Mouse (Mus musculus) ES-Bruce4 (cell line): ENCODE data around the gene Hist1h2bn.

Experiments used
- EP300 ChIP-seq: IDR thresholded peaks from 2 replicates; pipeline ENCODE4 v1.6.1; 2011; ENCODE audit warnings: low read depth, low read length; ENCODE audit not compliant: insufficient read depth
- POLR2A ChIP-seq: IDR thresholded peaks from one replicate; pipeline ENCODE4 v1.8.1; 2011; ENCODE audit warnings: low read length; ENCODE audit not compliant: insufficient read depth

GRCm38 (mm10) chr13:21722993-21723836, 30.7 kb upstream of the Hist1h2bn start:
- TF ChIP-seq POLR2A, result no peak
- no peak for TF ChIP-seq EP300
